8 mouse cellular contexts compared by ENCODE assay signal in the genomic region with DNA sequence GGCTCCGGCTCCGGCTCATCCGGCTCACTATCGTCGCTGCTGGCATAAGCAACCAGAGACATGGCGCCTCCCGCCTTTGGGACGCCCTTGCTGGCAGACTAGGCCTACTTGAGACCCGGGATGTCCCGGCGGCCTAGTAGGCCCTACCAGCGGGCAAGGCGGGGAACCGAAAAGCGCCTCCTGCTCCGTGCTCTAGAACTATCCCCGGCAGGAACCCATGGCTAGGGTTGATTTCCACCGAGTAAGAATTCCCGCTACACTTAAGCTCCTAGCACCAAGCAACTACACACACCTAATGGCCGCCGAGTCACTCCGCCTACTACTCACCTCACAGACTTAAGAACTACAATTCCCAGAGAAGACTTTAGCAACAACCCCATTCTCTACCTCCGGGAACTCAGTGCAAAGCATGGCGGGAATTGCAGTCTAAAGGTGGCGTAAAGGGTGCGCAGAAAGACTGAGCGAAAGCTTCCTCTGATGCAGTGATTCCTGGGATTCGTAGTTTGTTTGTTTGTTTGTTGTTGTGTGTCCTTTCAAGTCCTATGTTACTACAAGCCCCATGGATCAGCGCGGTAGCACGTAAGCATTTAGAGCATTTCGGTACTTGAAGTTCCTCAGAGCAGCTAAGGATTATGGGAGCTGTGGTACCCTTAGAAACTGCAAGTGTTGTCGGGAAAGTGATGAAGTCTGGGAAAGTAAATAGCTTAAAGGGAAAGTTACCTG. TPM values are rescaled to one million over a fixed set of nuclear protein-coding genes. Genes with fewer than 3 reads are reported as not detected.
DNase-seq lines count a peak whose midpoint lies in the region; ATAC-seq lines count a peak whose summit lies in the region.

Prcc (minus strand) TSS at position 328 of the 723 bp plus-strand sequence.

- DNase-seq in adipocyte (ENCODE audit: low spot score), result peak; percentile 99
- DNase-seq in embryo, embryonic 10 days (ENCODE audit: low spot score), result peak; percentile 99
- peak; percentile 64 for DNase-seq in gastrocnemius, postnatal 10 days
- DNase-seq in induced T-regulatory cell, adult 2 months (ENCODE audit: low read depth), result peak; percentile 98
- peak; percentile 98 to 99 for DNase-seq in left cerebral cortex, adult 9 months (ENCODE audit: low spot score in 2 of 2)
- peak; percentile 77 for DNase-seq in right cerebral cortex, postnatal 14 days
- DNase-seq in urinary bladder, postnatal 36 days (ENCODE audit: low spot score in 2 of 2), result peak; percentile 83 to 89

- peak; percentile 93 for ATAC-seq in megakaryocyte progenitor cell, adult 5-6 weeks (replicated peaks; ENCODE audit: poor library complexity)

RNA-seq across cellular contexts. Expression of gene Prcc, which starts in this region (rescaled TPM):
- 10 to 100 TPM; 44.2 to 47.7 TPM for total RNA-seq in gastrocnemius, postnatal 10 days (2021)
- total RNA-seq in megakaryocyte progenitor cell, adult 5-6 weeks (2015), result 24.5 and 25.6 TPM in 2 replicates
- 28.9 and 31.3 TPM in 2 replicates for total RNA-seq in megakaryocyte progenitor cell, adult 5-6 weeks (2017)

Comparison
In these comparisons a context has a peak if more than half of its experiments do, and no peak if none do; other contexts are left out.
1. Peak in every context shown above with its lines: DNase-seq and ATAC-seq.